Mouse (Mus musculus): ENCODE results near the gene 4933434E20Rik.

DNA sequence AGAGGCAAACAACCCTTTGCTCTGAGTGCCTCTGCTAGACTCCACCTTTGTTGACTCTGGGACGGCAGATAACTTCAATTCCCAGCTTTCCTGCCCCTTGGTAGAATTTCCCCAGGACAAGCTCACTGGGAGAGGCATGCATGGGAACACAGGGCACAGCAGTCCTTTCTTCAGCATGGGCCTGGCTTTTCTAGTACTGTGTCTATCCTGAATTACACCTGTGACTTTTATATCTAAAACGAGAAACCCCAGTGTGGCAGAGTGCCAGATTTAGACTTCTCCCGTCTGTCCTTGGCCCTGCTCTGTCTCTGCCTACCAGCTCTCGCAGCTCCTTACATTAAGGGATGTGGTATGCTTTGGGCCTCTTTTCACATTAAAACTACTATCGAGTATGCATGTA, 31.6 kb downstream of the 4933434E20Rik start:
- TF ChIP-seq EP300 (IDR thresholded peaks at IDR 0.05; ENCODE audit: low read depth) (no peak), CTCF (IDR thresholded peaks at IDR 0.05; ENCODE audit: low read depth) (no peak)

Measured in heart, postnatal 0 days (tissue).